Mouse (Mus musculus): ENCODE measurements around the gene Itgb7.

GRCm38 (mm10) chr15:102278726-102279091 lies 47.0 kb upstream of the Itgb7 start:
- TF ChIP-seq EP300 (IDR thresholded peaks at IDR 0.05; ENCODE audit: low read depth) (no peak), CTCF (IDR thresholded peaks at IDR 0.05; ENCODE audit: low read depth) (no peak)
